Mouse (Mus musculus) C2C12 (cell line): ENCODE measurements around the gene Abcc12. TPM values are rescaled to one million over a fixed set of nuclear protein-coding genes. Genes with fewer than 3 reads are reported as not detected.
A peak's percentile ranks its signal among the peaks of the same experiment; 100 is the strongest.

Experiments used
- H3K27me3 ChIP-seq: one replicate; pipeline ENCODE4 v1.6.1; 2011; ENCODE audit not compliant: control insufficient read depth, insufficient read depth, insufficient read length
- H3K36me3 ChIP-seq: one replicate; pipeline ENCODE4 v1.6.1; 2011; ENCODE audit not compliant: control insufficient read depth, insufficient read depth
- H3K4me3 ChIP-seq: one replicate; pipeline ENCODE4 v1.5.1; 2011; ENCODE audit warnings: mild to moderate bottlenecking, control low read depth; ENCODE audit not compliant: poor library complexity, insufficient read depth, severe bottlenecking
- H3K79me2 ChIP-seq: one replicate; pipeline ENCODE4 v1.6.1; 2011; ENCODE audit not compliant: control insufficient read depth, insufficient read depth
- H3K79me3 ChIP-seq: one replicate; pipeline ENCODE4 v1.6.1; 2011; ENCODE audit warnings: low read depth, control low read depth
- H3ac ChIP-seq: one replicate; pipeline ENCODE3; 2011; ENCODE audit warnings: low read depth; ENCODE audit not compliant: control insufficient read depth, insufficient read length
- CEBPB ChIP-seq: IDR thresholded peaks from one replicate; pipeline ENCODE4 v1.6.1; 2011; ENCODE audit warnings: low read depth, mild to moderate bottlenecking, control low read depth, moderate library complexity
- CTCF ChIP-seq: IDR thresholded peaks from one replicate; pipeline ENCODE4 v1.5.1; 2011; ENCODE audit not compliant: control insufficient read depth, insufficient read depth, insufficient read length
- FOSL1 ChIP-seq: IDR thresholded peaks from one replicate; pipeline ENCODE4 v1.8.0; 2011; ENCODE audit warnings: mild to moderate bottlenecking, low read length; ENCODE audit not compliant: poor library complexity, insufficient read depth, severe bottlenecking
- MAX ChIP-seq: IDR thresholded peaks from one replicate; pipeline ENCODE4 v1.6.1; 2011; ENCODE audit warnings: mild to moderate bottlenecking, control low read depth
- MYOD1 ChIP-seq: IDR thresholded peaks from one replicate; pipeline ENCODE4 v1.6.1; 2011; ENCODE audit warnings: low read depth; ENCODE audit not compliant: control insufficient read depth, insufficient read length
- MYOG ChIP-seq: IDR thresholded peaks from one replicate; pipeline ENCODE4 v1.6.1; 2011; ENCODE audit not compliant: control insufficient read depth, insufficient read length; ENCODE audit errors: extremely low read depth
- USF1 ChIP-seq: IDR thresholded peaks from one replicate; pipeline ENCODE4 v1.6.1; 2011; ENCODE audit warnings: low read depth, mild to moderate bottlenecking, control low read depth, moderate library complexity
- microRNA-seq: library from miRNA; unstranded; fragments of <30 nt; microRNA quantifications from one replicate; pipeline ENCODE4, GENCODE M21; 2019; ENCODE audit warnings: borderline microRNAs expressed
- polyA plus RNA-seq: library from polyadenylated mRNA; unstranded; fragments of >200 nt; fragmentation: generic; extraction: Trizol; gene quantifications from one replicate; pipeline ENCODE4 v1.2.1, GENCODE M21; 2012; ENCODE audit warnings: missing spikeins

The Abcc12 gene
- polyA plus RNA-seq, 1 experiment: not detected

GRCm38 (mm10) chr8:86445516-86445915 is 135.0 kb downstream of the Abcc12 start:
- Histone ChIP-seq H3ac (no peak overlapping the region), H3K79me3 (no peaks in the 10 kb centered on the region), H3K27me3 (no peaks in the 10 kb centered on the region), H3K36me3 (no peaks in the 10 kb centered on the region), H3K4me3 (no peak overlapping the region), H3K79me2 (no peaks in the 10 kb centered on the region)
- no peak for TF ChIP-seq CTCF
- TF ChIP-seq MAX: no peak
- peak; percentile 83 for TF ChIP-seq FOSL1
- TF ChIP-seq CEBPB: no peak

DNA sequence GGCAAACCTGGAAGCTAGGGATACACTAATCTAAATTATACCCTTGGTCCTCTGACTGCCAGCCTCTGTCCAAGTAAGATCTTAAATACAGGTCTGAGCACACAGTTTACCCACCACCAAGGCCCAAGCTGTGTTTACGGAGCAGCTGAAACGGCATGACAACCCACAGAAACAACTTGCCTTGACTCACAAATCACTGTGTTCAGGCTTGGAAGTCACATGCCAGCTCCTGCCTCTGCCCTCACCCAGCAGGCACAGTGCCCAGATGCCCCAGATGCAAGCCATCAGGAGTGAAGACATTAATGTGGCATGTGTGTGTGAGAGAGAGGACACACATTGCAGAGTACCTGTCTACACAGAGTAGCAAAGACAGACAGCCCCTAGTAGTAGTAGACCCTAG is 136.7 kb downstream of the Abcc12 start:
- Histone ChIP-seq H3K79me3 (no peaks in the 10 kb centered on the region), H3ac (no peak overlapping the region), H3K27me3 (no peaks in the 10 kb centered on the region), H3K36me3 (no peaks in the 10 kb centered on the region), H3K4me3 (no peak overlapping the region), H3K79me2 (no peaks in the 10 kb centered on the region)
- TF ChIP-seq FOSL1: no peak
- no peak for TF ChIP-seq CEBPB
- no peak for TF ChIP-seq MYOD1
- TF ChIP-seq MYOG: no peak
- TF ChIP-seq USF1: peak; percentile 58
- no peak for TF ChIP-seq MAX
- no peak for TF ChIP-seq CTCF

- H3K4me3 ChIP-seq: no peak overlapping the region
- no peak overlapping the region for H3ac ChIP-seq
- no peaks in the 10 kb centered on the region for H3K79me3 ChIP-seq
- H3K79me2 ChIP-seq: no peaks in the 10 kb centered on the region
- no peaks in the 10 kb centered on the region for H3K27me3 ChIP-seq
- H3K36me3 ChIP-seq: no peaks in the 10 kb centered on the region
- TF ChIP-seq MYOG (no peak), CEBPB (no peak), CTCF (no peak), FOSL1 (no peak), MYOD1 (no peak), USF1 (no peak), MAX (no peak)
Measured at GRCm38 (mm10) chr8:86438983-86439299, 141.5 kb downstream of the Abcc12 start.

GRCm38 (mm10) chr8:86438133-86438982 is 142.1 kb downstream of the Abcc12 start:
- Histone ChIP-seq H3K79me3 (no peaks in the 10 kb centered on the region), H3K27me3 (no peaks in the 10 kb centered on the region), H3K36me3 (no peaks in the 10 kb centered on the region), H3K4me3 (no peak overlapping the region), H3K79me2 (no peaks in the 10 kb centered on the region), H3ac (no peak overlapping the region)
- TF ChIP-seq MAX (no peak), USF1 (no peak), CTCF (no peak), MYOG (no peak), CEBPB (no peak), FOSL1 (no peak), MYOD1 (no peak)

- no peak overlapping the region for H3K4me3 ChIP-seq
- no peaks in the 10 kb centered on the region for H3K79me3 ChIP-seq
- H3K27me3 ChIP-seq: no peaks in the 10 kb centered on the region
- H3ac ChIP-seq: no peak overlapping the region
- H3K36me3 ChIP-seq: no peaks in the 10 kb centered on the region
- TF ChIP-seq CEBPB (no peak), USF1 (peak; percentile 29), MAX (peak; percentile 48), FOSL1 (peak; percentile 68), MYOD1 (peak; percentile 71), CTCF (no peak)
- no peaks in the 10 kb centered on the region for H3K79me2 ChIP-seq
Measured at GRCm38 (mm10) chr8:86437418-86437817, 143.1 kb downstream of the Abcc12 start.

Small RNA genes lying within 50 kb of the gene (microRNA-seq; reads per million reads assigned to microRNA genes)
- not detected for gene Gm44348

Other genes with a start within 250 kb of the Abcc12 start
- 14.4 TPM for gene Lonp2, start 43.4 kb upstream of the Abcc12 start, polyA plus RNA-seq
- gene Gm10638, start 165.0 kb upstream of the Abcc12 start, polyA plus RNA-seq: 0.94 TPM
- gene Siah1a, start 165.2 kb upstream of the Abcc12 start, polyA plus RNA-seq: 9.1 TPM